Mouse (Mus musculus) right cerebral cortex, adult 2 months (tissue): ENCODE measurements around the gene Gm20425.
"Not testable (repeated sequence)": the region's sequence is repeated elsewhere in the genome, so short reads cannot be mapped to it uniquely, and the experiment has no call there.

Experiments used
- DNase-seq, 2 experiments: peaks; one replicate each; pipeline ENCODE4 v3.0.0; 2021 to 2022; ENCODE audit warnings: low spot score in 2 of 2

The Gm20425 gene

DNA sequence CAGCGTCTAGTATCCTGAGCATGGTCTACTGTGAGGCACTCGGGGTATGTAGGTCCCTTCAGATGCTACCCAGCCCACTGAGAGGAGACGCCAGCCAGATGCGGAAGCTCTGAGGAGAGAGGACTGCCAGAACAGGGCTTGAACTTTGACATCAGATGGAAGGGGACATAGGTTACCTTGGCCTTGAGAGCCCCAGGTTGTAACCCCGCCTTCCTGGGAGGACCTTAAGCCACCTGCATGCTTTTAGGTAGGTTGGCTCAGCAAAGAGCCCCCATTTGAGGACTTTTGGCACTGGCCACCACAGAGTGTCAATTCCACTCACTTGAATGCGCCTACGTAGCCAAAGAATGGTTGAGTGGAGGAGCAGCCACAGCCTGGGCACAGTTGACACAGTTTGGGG, 5.4 kb downstream of the Gm20425 start:
- DNase-seq: no peak

DNA sequence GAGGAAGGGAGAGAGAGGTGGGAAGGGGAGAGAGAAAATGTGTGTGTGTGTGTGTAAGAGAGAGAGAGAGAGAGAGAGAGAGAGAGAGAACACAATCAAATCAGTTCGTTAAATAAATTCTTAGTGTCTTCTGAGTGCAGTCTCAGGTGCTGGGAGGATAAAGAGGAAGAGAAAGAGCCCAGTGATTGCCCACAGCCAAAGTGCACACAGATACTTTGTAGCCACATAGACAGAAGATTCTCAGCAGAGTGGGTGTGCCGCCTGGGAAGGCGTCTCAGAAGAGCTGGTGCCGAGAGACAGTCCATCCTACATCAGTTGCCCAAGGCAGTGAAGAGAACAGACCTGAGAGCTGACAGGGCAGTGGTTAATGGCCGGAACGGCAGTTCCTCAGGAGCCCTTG, 15.8 kb downstream of the Gm20425 start:
- no peak for DNase-seq

DNA sequence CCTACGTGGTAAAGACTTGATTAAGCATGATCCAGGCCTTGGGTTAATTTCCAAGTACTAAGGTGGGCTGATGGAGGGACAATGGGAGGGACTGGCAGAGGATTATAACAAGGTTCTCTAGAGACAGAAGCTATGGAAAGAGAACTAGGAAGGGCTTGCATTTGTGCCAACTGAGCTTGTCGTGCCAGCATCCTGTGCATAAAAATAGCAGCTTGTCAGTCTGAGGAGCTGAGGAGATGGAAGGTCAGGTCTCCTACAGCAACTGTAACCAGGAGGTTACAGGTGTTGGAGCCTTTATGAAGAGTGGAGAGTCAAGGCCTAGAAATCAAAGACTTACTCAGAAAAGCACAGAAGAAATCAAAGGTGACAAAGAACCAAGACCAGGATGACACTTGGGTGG, 16.5 kb downstream of the Gm20425 start:
- DNase-seq: no peak

DNA sequence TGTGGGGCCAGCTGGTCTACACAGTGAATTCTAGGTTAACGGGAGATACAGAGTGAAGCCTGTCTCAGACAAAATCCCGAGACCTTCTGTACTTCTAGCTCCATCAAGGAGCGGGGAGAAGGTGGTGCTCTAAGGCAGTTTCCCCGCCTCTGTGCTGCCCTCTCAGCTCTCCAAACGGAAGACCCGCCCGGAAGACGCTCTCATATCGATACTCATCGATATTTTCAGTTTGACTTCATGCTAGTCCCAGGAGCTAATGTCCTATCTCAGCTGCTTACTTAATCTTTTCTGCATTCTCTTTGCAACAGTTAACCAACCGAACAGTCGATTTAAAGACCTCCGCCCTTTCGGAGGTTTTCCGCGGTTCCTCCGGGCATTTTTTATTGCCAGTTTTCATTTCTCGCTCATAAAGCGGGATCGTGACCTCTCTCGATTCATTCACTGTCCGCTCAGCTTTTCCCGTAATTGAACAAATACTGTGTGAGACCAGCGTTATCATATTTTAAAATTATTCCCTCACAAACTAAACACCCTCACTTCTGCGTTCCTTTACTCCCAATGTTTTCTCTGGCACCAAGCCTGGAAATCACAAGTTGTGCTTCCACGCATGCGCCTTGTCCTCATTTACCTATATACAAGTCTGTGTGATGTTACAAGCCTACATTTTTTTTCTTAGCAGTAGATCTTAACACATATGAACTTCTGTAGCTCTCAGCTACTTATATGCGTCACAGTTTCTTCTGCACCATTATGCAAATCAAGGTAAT, 17.3 kb downstream of the Gm20425 start:
- no peak for DNase-seq

DNA sequence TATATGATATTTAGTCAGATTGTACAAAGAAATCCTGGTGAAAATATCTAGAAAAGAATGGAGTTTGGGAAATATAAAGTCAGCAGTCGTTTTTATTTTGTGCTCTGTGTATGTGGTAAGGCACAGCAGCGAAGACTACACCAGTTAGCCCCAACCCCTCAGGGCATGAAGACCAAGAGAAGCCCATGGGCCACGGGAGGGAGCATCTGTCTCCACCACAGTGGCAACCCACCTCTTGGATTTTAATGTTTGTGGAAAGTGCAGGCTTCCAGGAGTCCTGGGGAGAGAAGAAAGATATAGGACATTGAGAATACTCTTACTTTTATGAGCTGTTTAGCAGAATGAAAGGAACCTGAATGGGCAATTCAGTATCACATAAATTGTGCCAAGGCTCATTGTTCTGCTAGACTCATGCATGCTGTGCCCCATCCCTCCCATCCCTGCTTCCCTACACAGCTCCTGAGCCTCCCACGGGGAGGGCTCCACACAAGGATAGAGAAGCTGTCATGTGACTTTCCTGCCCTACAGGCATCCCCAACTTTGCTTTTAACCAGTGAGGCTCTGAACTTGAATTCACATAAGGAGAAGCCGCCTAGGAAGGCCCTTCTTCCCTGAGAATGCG, 21.2 kb downstream of the Gm20425 start:
- no peak for DNase-seq

DNA sequence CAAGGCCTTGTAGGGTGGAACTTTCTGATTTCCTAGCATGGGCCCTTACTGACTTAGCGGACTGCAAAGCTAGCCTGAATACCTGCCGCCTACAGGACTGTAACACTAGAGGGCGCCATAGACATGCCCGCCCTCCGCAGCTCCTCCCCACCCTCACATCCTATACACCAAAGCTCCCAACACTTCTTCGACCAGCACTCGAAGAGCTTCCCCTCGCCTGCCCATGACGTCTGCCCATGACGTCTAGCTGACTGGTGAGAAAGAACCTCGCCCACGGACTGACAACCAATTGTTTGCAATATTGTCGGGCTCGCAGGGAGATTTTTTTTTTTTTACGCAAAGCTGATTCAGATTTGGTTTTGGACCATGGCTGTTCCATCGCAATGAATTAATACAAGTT, 22.3 kb downstream of the Gm20425 start:
- peak; percentile 63 to 69 for DNase-seq

DNA sequence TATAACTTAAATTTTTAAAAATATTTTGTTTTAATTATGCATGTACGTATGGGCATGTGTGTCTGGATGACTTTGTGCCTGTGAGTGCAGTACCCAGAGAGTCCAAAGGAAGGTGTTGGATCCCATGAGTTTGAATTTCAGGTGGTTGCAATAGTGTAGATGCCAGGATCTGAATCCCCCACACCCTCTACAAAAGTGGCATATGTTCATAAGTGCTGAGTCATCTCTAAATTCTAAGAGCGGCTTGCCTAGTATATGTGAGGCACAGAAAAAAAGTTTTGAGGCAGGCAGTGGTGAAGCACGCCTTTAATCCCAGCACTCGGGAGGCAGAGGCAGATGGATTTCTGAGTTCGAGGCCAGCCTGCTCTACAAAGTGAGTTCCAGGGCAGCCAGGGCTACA, 24.3 kb downstream of the Gm20425 start:
- DNase-seq: no peak

DNA sequence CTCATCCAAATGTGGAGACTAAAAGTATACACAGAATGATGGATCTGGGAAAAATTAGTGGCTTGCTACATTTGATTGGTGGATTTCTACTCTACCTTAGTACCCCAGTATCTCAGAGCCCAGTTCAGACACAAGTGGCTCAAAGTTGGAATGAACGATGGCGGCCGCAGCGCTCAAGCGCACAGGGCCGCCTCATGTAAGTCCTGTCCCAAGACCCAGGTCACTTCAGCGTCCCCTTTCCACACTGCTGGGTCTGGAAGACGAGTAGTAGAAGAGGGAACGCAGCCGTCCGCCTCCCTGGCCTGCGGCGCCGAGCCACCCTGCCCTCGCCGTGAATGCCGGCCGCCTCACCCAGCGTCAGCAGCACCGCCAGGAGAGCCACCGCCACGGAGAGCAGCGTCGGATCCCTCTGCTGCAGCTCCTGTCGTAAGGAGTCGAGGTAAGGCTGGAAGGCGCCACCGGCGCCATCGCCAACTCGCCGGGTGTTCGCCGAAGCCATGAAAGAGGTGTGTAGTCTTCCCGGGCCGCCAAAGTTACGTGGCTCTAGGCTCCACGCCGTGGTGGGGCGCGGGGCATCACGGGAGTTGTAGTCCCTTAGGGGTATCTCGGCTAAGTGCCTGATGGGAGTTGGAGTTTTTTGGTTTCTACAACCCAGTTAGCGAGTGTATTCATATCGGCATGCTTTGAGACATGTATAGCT, 28.4 kb downstream of the Gm20425 start, which contains the start of gene Srprb:
Srprb (minus strand) TSS at position 577 of the 700 bp plus-strand sequence.
- peak; percentile 95 for DNase-seq

DNA sequence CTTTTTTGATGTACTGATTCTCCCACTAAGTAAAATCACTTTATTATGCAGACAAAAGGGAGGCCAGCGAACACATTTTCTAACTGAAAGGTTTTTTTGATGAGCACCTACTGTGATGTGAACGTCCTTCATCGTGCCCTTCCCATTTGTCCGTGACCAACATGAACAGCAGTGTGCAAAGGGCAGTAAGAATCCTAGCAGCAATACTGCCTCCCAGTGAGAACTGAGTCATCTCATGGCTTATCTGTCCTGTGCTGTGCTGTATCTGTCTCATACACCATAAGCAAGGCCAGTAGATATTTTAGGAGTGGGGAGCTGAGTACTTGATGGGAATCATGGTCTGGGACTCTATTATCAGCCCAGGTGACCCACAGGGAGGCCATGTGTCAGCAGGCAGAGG, 41.7 kb downstream of the Gm20425 start:
- no peak for DNase-seq

DNA sequence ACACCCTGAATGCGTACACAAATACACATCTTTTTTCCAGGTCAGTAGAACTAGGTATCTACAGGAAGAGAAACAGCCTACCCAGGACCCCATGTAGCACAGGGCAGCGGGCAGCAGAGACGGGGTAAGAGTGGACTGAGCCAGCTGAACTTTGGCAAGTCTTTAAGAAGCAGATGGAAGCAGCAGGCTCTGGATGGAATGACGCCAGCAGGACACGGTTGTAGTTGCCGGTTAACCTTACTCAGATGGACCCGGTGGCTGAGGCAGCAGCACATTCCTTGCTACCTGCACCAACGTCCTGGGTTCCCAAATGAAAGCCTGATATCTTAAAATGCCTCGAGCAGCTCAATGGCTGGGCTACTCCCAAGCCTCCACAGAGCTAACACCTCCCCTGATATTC, 43.4 kb downstream of the Gm20425 start:
- no peak for DNase-seq

DNA sequence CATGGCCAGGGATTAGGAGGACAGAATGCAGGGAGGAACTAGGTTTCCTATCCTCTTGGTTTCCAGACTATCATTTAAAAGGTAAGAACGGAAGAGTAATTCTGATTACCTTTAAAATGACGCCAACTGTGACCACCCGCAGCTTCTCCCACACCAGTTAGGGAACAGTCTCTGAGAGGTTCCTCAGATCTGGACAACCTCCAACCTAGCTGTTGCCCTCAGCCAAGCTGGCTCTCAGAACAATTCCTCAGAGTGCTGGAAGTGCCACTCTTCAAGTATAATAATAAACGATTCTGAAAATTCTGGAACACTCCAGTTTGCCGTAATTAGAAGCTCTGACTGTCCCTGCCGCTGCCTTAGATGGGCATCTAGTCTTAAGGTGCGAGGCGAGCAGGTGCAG, 44.2 kb downstream of the Gm20425 start:
- no peak for DNase-seq

DNA sequence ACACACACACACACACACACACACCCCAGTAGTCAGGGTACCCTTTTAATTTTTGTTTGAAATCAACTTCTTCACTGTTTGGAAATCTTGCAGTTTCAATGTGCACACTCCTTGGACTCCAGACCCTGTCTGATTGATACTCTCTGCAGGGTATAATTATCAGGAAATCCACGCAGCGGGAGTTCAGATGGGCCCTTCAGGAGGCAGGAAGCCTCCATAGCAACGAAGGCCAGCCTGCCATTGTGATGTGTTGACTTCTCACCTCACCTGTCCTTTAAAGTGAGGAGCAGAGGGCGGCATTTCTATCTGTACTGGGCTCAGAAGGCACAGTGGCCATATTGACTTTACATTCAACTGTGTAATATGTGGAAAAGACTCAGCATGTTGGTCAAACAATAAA, 45.3 kb downstream of the Gm20425 start:
- no peak for DNase-seq

DNA sequence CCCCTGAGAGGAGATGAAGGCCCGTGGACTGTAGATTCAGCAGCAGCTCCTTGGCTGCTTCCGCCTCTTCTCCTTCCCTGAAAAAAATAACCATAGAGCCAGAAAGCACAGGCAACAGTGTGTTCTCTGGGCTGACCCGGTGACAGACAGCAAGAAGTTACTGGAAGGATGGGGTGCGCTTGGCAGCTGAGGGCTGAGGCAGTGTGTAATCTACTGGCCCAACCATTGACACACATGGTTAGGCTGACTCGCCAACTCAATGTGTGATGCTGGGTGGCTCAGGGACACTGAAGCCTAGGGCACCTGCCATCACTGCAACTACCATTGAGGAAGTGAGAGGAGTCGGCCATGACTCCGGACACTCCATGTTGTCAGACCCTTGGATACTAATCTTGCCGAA, 48.2 kb downstream of the Gm20425 start:
- DNase-seq: no peak

DNA sequence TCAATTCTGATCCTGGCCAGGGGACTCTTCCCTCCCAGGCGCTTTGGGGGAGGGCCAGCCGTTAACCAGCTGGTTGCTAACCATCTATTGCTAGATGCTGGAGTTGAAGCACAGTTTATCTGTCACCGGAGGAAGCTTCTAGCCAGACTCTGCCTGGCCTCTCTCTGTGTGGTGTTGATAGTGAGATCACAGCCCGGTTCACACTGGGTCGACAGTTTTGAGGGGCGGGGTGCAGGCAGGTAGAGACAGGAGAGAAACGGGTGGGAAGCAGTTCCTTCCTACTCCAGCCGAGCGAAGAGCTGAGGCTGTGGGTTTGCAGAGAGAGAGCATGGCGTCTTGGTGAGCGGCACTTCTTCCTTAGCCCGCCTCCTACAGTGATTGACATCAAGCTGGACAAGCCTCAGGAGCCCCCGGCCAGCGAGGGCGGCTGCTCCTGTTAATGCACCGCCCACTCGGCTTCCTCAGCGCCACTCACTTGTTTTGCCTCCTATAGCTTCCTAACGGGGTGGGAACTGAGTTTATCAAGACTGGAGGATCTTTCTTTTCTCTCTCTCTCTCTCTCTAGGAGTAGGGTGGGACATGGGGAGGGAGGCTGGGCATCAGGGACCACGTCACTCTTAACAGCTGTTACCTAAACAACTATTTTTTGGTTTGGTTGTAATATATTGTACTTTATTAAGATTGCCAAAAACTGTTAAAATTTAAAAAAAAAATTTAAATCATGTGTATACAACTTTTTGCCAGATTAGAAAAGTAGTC, 49.1 kb downstream of the Gm20425 start:
- DNase-seq: peak; percentile 51 to 67

DNA sequence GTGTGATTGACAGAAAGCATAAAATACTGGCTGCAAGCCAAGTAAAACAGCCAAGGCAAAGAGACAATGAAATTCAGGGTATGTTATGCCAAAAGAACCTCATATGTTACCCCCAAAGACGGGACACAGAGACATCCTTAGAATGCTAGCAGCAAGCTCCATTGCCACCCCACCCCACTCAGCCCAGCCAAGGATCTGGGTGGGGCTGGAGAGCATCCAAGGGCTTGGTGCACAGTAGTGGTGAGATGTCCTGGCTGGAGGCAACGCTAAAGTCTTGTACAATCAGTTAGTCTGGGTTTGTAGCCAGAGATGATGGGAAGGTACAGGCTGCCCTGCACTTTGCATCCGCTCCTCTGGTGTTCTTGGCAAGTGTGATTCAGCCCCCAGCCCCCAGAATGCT, 49.8 kb downstream of the Gm20425 start:
- DNase-seq: no peak

DNA sequence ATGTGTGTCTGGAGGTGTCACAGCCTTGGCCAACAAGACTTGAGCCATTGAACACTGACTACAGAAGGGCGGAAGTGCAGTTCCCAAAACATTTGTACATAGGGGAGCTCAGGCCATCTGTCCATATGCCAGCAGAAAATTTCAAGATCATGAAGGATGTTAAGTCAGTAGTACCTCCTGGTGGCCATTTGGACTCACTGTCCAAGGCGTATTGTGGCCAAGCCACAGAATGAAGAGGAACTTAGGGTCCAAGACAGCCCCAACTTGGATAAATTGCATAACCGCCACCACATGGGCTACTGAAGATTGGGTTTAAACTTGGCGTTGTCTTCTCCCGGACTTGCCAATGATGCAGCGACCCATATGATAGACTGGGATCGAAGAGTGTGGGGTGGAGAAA, 54.4 kb downstream of the Gm20425 start:
- no peak for DNase-seq

DNA sequence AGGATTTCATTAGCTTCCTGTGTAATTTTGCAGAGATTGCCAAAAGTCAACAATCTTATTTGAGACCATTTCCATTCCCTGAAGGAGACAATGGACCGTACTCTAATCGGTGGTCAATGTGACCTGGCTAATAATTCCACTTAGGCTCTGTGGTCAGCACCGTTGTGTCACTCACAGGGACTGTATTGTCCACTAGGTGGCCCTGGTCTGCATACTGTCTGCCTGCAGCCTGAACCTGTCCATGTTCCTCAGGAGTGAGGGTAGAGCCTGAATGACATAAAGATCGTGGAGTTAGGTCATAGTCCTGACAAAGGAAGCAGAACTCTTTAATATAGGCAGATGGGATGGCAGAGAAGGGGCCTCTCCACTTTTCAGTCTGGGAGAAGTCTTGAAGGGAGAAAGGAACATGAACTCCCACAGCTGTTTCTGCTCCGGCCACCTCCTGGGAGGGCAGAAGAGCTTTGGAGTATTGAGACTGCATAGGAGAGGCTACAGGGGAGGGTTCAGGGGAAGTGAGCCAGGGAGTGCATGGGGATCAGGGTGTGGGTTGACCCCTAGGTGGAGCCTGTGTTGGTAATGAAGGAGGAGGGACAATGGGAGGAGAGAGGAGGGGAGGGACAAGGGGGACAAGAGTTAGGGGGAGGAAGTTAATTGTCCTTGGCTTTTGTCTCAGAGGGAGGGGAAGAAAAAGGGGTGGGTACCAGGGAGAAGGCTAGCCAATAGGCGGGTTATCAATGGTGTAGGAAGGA, 55.2 kb downstream of the Gm20425 start:
- no peak for DNase-seq

DNA sequence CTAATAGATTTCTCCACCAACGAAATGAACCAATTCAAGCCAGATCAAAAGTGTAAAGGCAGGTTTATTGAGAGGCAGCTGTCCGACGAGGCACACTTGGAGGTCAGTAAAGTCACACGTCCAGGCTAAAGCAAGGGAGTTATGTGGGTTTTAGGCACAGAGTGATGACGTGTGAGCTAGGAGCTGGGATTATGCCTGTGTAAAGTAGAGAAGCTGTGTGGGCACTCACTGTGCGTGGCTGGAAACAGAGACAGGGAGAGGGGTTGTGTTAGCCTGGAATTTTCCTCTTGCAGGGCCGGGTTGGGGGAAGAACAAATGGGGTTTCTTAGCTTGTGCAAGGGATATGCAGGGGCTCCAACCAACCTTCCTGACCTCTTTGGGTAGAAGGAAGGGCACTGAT, 61.3 kb downstream of the Gm20425 start:
- DNase-seq: peak; percentile 45 to 62

DNA sequence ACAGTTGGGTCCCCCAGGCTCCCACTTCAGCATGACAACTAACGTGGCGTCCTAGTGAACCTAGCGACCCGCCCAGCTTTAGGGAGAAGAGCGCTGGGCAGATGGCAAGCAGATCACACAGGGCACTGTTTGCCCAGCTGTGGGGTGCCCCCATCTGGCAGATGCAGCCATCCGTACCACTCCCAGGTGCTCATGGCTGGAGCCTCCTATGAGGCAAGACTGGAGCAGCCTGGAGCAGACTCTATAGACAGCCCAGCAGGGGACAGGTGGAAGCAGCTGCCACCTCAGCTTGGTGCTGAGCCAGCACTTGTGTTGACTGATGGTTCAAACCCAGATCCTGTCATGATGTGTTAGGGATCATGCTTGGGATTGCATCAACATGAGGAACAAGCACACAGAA, 62.1 kb downstream of the Gm20425 start:
- DNase-seq: no peak

DNA sequence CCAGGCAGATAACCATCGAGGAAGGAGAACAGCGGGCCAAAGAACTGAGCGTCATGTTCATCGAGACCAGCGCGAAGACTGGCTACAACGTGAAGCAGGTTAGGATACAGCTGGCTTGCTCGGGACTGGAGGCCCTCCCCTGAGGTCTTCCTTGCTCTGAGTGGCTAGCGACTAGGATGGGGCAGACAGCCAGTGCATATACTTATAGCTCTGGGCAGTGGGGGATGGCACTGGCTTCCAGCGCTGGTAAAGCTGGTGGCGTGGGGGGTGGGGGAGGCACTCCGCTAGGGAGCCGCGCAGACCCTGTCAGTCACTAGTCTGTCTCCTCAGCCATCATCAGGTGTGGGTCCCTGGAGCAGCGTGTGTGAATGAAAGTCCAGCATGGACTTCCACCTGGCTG, 66.3 kb downstream of the Gm20425 start:
- no peak for DNase-seq

DNA sequence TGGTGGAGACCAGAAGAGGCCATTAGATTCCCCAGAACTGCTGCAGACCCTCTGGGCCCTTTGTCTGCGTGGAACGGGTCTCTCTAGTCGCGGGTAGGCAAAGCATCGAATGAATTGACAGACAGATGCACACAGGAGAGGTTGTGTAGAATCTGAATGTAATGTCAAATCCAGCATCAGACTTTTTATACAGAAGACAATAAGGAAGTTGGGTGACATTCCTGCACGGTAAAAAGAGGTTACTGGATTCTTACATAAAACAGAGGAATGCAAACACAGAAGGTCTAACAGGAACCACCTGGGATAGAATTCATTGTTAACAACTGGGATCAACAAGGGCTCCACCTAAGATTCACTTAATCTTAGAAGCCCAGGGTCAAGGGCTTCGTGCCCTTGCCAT, 74.9 kb downstream of the Gm20425 start:
- not testable (repeated sequence) for DNase-seq

DNA sequence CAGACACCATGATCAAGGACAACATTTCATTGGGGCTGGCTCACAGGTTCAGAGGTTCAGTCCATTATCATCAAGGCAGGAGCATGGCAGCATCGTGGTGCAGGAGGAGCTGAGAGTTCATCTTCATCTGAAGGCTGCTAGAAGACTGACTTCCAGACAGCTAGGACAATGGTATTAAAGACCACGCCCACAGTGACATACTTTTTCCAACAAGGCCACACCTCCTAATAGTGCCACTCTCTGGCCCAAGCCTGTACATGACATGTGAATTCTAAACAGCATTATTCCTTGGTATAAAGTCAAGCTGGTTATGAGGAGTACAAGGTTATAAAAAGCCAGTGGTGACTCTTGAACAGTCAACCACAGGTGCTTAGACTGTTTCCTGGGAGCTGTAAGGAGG, 75.5 kb downstream of the Gm20425 start:
- DNase-seq: no peak
